Mouse (Mus musculus): ENCODE measurements around the gene Fbxo9.

Fbxo9 gene

DNA sequence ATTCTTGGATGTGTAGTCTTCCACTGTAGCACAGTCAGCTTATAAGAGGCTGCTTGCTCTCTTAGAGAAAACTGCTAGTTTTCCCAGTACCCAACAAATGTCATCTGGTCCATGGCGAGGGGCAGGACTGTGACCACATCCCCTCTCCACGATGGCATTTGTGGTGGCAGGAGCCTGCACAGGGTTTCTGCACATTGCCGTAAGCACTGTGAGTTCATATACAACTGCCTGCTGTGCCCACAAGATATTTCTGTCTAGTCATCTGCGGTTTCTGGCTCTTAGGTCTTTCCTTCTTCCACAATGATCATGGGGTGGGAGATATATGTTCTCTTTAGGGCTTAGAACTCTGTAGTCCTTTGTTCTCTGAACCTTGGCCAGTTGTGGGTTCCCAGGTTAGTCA is 37.2 kb downstream of the Fbxo9 start:
- no peak for DNase-seq (ENCODE audit: low read depth, low spot score)

DNA sequence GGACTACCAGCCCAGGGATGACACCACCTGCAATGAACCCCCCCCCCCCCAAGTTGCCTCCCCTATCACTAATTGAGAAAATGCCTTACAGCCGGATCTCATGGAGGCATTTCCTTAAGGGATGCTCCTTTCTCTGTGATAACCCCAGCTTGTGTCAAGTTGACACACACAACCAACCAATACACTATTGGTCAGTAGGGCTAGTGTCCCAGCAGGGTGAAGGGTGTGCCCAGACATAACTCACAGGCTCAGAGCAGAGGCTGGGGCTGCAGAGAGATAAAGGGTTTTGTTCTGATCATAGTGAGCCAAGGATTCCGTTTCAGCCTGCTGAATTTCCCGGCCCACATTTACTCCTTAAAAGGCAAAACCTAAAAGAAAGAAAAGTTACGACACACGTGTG is 38.4 kb downstream of the Fbxo9 start:
- no peak for DNase-seq (ENCODE audit: low read depth, low spot score)

GRCm38 (mm10) chr9:78064121-78064520 is 44.7 kb downstream of the Fbxo9 start:
- DNase-seq (ENCODE audit: low read depth, low spot score): no peak

DNA sequence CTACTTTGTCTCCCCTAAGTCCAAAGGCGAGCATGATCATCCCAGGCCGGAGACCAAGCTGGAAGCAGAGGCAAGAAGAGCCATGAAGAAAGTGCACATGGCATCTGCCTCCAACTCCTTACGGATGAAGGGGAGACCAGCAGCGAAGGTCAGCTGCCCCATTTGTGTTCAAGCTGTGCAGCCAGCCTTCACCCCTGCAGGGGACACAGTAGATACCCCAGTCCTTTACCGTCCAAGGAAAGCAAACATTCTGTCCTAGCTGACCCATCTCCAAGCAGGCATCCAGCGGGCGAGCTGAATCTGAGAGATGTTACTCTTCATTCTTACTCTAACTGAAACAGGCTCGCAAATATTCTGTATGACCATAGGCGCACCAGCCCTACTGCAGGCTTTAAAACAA is 46.5 kb downstream of the Fbxo9 start:
- DNase-seq (ENCODE audit: low read depth, low spot score): no peak

- no peak for DNase-seq (ENCODE audit: low read depth, low spot score)
Observed at GRCm38 (mm10) chr9:78059525-78060120, 49.2 kb downstream of the Fbxo9 start.

- no peak for DNase-seq (ENCODE audit: low read depth, low spot score)
Observed at GRCm38 (mm10) chr9:78054298-78054697, 54.6 kb downstream of the Fbxo9 start.

DNA sequence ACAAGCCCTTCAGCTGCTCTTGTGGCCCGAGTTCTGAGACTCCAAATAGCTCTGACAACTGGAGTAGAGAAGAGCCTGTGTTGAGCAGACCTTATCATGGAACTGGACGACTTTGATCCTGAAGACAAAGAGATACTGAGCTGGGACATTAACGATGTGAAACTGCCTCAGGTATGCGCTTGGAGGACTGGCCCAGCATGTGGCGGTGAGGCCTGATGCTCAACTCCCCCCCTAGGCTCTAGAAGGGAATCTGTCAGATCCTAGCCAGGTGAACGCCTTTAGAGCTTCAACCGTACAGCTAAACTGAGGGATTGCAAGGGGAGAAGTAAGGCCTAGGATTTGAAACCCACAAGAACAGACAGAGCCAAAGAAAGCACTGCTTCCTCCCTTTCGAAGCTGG is 55.0 kb downstream of the Fbxo9 start:
- DNase-seq (ENCODE audit: low read depth, low spot score): no peak

GRCm38 (mm10) chr9:78051677-78052076 is 57.2 kb downstream of the Fbxo9 start, which contains the start of gene Gcm1:
Gene Gcm1 (plus strand): TSS chr9:78051924.
- no peak for DNase-seq (ENCODE audit: low read depth, low spot score)

DNA sequence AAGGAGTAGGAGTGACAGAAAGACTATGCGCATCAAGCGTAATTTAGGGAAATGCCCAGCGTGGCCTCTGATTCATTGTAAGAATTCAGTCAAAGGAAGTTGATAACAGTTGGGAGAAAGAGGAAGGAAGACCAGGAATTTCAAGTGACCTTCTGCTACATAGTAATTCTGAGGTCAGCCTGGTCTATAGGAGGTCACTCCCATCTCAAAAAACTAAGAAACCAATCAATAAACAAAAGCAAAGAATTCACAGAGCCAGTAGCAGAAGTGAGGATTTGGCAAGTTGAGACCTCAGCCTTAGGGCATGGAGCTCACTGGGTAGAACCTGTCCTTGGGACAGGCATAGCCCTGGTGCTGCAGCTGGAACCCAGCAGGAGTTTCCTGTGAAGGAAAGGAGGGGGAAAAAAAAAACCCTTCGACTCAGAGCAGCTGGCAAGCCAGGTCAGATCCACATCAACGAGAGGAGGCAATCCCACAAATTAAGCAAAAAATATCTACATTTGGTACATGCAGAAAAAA is 58.4 kb downstream of the Fbxo9 start:
- no peak for DNase-seq (ENCODE audit: low read depth, low spot score)

- no peak for DNase-seq (ENCODE audit: low read depth, low spot score)
Observed at GRCm38 (mm10) chr9:78046755-78047154, 62.1 kb downstream of the Fbxo9 start.

- no peak for DNase-seq (ENCODE audit: low read depth, low spot score)
Observed at GRCm38 (mm10) chr9:78045171-78045570, 63.7 kb downstream of the Fbxo9 start.

- DNase-seq (ENCODE audit: low read depth, low spot score): peak; percentile 78
Observed at GRCm38 (mm10) chr9:78038755-78039489, 69.9 kb downstream of the Fbxo9 start.

DNA sequence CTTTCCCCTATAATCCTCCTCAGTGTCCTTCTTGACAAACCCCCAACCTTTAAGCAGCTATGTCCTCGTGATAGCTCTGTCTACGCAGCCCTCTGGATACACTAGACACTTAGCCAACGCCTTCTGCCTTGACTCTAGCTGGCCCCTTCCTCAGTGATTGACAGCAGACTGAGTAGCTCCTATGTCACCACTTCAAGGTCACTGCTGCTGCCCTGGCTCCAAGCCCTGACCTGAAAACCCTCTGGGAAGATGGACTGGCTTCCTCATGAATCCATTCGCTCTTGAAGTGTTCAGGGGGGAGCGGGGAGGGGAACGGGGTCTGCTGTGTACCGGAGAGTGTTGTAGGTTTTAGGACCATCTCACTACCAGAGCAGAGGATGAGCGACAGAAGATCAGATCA is 73.0 kb downstream of the Fbxo9 start:
- no peak for DNase-seq (ENCODE audit: low read depth, low spot score)

GRCm38 (mm10) chr9:78035296-78035695 is 73.6 kb downstream of the Fbxo9 start:
- DNase-seq (ENCODE audit: low read depth, low spot score): no peak

DNA sequence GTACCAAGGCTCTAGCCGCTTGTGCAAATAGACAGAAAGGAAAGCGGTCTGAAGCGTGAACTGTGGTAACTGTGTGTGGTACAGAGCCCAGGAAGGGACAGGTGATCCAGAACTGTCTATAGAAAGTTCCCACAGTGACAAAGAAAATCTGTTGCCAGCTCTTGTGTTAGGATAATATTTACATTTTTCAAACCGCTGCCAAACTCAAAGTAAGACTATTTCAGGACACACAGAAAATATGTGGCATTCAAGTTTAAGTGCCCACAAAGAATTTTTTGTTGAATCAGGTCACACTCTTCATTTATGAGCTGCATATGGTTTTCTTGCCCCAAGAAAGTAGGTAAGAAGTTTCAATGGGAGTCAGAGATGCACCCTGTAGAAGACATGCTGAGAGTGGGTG is 75.9 kb downstream of the Fbxo9 start:
- DNase-seq (ENCODE audit: low read depth, low spot score): no peak

Data from A20 (cell line).